Mouse (Mus musculus): ENCODE results near the gene Eya3.
"Not testable (repeated sequence)": the region's sequence is repeated elsewhere in the genome, so short reads cannot be mapped to it uniquely, and the experiment has no call there.

The Eya3 gene

DNA sequence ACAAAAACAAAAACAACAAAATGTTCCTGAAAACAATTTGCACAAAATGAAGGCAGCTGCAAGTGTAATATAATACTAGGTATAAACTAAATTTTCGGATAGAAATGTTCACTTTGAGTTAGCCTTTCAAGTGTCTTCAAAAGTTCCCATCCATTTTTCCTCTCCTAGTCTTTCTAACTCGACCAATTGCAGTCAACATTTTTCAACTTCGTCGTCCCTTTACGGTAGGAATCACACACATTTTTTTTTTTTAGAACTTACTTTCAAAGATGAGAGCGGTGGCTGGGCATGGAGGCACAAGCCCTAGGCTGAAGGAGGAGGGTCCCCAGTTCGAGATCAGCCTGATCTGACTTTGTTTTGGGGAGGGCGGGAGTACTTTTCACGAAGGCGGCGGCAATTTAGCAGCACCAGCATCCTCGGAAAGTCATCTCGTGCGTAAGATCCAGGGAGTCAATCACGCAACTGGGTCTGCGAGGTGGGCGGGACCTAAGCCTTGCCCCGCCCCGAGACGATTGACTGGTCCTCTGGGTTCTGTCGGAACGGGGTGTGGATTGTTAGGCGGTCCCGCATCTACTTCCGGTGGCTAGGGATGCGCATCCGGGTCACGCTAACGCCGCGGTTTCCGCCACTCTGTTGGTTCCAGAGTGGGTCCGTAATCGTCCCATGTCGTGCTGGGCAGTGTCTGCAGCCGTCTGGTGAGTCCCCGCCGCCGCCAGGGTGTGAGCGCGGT is at the start of gene Eya3:
TSS of gene Eya3 (plus strand) at position 527 of the 730 bp plus-strand sequence.
- peak; percentile 87 to 93 for DNase-seq

DNA sequence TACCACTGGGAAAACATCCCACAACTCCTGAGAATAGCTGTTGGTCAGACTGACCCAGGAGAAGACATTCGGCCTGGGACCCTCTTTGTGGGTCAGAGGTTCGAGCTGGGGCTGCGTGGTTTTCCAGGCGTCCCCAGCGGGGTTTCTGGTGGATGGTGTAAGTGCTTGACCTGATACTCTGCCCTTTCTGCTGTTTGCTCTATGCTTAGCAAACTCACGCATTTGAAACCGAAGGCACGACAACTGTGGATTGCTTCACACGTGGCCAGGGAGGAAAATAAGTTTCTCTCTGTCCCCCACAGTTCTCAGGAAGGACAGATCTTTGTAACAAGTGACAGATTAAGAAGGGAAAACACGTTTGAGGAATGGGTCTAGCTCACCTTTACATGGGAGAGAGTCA is 48.1 kb upstream of the Eya3 start:
- no peak for DNase-seq

DNA sequence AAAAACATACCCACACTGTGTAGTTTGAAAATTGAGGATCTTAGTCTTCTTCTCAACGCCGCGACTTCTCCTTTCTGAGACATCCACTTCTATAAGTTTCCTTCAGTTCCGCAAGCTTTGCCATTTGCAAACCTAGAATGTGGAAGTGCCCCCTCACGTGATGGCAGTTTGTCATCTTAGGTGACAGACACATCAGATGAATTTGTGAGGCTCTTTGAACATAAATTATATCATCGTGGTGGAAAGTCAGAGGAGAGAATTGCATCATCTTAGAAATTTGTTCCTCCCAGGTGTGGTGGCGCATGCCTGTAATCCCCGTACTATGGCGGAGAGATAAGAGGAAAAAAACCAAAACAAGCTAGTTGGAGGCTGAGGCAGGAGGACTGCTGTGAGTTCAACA is 45.8 kb upstream of the Eya3 start:
- DNase-seq, result peak; percentile 44 to 50

DNA sequence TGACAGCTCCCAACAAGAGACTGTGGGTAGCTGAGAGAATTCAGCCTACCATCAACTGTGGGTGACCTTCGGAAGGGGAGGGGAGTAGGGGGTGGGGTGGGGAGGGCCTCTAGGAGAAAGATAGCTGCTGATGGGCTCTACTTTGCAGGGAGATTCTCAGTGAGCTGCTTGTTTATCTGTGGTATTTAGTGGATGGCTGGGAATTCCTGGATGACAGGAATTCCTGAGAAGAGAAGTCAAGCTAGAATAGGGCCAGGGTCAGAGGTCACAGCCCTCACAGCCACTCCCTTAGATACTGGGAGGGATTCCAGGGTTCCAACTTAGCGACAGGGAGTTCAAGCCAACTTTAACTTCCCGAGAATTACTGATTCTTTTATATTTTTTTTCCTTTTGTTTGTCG is 44.6 kb upstream of the Eya3 start:
- DNase-seq, result no peak

DNA sequence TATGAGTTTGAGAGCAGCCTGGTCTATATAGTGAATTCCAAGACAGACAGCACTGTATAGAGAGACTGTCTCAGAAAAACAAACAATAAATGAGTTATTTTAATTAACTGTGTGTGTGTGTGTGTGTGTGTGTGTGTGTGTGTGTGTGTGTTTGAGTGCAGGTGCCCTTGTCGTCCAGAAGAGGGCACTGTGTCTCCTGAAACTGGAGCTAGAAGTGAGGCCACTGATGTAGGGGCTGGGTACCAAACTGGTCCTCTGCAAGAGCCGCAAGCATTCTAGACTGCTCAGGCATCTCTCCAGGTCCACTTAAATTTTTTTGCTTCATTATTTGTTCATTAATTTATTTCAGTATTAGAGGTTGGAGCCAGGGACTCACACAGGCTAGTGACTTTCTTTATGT is 39.9 kb upstream of the Eya3 start:
- DNase-seq, result no peak

DNA sequence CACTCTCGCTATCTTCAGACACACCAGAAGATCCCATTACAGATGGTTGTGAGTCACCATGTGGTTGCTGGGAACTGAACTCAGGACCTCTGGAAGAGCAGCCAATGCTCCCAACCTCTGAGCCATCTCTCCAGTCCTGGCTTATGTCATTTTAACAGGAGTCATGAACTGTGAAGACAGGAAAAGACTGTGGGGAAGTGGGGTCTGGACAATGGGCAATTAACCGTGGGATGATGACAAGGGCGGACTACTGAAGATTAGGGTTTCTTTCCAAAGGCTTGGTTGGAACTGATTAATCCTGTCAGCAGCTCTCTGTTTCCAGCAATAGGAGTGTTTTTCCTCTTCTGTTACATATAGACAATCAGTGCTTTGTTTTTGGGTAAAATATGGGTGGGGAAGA is 39.0 kb upstream of the Eya3 start:
- no peak for DNase-seq

DNA sequence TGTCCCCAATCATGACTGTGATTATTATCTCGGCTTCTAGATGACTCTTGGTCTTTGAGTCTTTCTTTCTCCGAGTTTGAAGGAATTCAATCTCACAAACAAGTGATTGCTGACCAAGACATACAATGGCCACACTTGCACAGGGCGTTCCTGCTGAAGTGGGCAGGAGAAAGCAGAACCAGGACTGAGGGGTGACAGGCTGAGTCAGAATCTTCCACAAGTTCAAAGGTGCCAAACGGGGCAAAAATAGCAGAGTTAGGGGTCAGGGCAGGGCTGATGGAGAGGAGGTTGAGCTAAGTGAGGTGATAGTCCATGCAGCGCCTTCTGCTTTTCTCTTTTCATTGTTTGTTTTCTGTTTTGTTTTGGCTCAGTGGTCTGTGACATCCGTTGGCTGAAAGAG is 38.3 kb upstream of the Eya3 start:
- no peak for DNase-seq

DNA sequence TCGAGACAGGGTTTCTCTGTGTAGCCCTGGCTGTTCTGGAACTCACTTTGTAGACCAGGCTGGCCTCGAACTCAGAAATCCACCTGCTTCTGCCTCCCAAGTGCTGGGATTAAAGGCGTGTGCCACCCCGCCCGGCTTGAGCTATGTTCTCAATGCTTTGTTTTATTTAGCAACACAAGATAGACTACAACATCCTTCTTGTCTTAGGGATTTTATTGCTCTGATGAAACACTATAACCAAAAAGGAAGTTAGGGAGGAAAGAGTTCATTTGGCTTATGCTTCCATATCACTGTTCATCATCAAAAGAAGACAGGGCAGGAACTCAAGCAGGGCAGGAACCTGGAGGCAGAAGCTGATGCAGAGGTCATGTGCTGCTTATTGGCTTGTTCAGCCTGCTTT is 37.5 kb upstream of the Eya3 start:
- DNase-seq, result not testable (repeated sequence)

DNA sequence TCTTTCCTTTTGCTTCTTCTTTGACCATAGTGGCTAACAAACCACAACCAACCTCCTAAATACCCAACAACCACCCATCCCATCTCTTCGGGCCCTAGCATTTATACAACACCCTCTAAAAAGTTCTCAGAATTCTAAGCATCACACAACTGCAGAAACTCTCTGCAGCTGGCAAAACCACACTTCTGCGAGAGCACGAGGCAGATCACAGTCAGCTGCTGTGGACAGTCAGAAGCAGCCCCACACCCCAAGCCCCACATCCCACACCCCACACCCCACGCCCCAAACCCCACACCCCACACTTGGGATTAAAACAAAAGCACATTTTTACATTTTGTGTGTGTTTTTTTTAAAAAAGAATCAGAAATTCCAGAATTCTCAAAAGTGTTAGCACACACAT is 35.3 kb upstream of the Eya3 start:
- DNase-seq, result no peak

DNA sequence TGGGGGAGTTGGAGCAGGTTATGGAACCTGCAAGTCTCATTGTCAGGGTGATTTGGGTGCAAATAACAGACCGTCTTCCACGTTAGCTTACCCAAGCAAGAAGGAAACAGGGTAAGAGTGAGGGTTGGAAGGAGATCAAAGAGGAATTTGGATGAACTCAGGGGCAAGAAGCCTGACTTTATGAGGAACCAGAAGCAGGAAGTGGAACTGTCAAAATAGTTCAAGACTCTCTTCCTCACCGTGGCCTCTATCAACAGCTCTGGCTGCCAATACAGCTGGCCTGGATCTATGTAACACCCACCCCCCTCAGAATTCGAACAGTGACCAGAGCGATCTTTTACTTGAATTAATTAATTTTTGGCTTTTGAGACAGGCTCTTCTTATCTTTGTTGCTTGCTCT is 33.0 kb upstream of the Eya3 start:
- DNase-seq, result no peak

DNA sequence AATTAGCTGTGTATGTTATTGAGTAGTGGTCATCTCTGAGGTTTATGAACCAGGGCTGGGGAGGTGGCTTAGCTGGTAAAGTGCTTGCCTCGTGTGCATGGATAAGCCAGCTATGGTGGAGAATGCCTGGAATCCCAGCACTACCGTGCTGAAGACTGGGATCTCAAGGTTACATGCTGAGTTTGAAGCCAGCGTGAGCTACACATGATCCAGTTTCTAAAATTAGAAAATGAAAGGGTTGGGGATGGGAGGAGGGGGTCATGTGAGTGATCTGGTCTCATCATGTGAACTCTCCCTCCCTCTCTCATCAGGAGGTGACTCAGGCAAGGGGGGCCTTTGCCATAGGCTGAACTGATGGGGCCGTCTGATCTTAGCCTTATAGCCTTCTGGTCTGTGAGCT is 30.6 kb upstream of the Eya3 start:
- DNase-seq, result no peak

DNA sequence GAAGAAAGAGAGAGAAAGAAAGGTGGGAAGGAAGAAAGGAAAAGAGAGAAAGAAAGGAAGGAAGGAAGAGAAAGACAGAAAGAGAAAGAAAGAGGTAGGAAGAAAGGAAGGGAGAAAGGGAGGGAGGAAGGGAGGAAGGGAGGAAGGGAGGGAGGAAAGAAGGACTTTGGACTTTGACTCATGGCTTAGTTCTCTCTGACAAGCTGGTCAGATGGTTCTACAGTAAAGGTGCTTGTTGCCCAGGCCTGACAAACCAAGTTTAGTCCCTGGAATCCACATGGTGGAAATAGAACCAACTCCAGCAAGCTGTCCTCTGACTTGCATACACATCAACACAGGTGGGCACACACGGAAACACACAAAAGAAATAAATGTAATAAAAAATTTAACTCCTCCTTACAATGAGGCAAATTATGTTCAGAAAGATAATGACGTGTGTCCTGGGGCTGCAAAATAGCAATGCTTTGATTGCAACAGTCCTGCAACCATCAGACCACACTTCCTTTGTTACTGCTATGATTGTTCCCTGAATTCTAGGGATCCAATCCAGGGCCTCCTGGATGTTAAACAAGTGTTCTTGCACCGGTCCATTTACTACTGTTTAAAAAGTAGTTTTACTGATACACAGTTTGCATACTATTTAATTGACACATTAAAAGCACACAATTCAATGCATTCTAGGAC is 28.3 kb upstream of the Eya3 start:
- no peak for DNase-seq

DNA sequence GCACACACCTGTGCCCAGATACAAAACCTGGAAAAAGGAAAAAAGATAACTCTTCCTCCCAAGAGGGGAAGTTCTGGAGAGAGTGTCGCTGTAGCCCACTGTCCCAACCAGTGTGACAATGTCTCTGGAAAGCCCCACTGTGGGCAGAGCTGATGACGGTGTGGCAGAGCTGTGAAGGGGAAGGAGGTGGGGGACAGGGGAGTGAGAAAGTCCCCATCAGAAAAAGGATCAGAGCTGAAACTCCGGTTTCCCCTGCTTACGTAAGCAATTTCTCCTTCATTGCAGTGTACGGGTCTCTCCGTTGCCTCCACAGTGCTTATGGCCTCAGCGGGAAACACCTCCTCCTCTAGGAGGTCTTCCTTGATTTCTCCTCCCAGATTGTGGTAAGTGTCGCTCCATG is 27.5 kb upstream of the Eya3 start:
- no peak for DNase-seq

DNA sequence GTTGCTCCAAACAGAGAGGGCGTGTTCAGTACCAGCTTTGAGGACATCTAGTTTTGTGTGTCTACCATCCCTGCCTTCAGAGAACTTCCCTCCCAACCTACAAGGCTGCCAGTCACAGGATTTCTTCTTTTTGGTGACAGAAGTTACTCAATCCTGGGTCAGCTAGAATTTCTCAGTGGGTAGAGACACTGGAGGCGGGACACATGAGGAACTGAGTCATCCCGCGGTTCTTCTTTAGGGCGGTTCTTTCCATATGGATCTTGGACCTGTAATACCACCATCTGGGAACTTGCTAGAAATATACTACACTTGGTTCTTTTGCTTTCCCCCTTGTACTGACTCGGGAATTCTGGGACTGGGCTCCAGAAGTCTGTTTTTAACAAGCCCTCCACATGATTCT is 20.9 kb upstream of the Eya3 start:
- DNase-seq, result no peak

DNA sequence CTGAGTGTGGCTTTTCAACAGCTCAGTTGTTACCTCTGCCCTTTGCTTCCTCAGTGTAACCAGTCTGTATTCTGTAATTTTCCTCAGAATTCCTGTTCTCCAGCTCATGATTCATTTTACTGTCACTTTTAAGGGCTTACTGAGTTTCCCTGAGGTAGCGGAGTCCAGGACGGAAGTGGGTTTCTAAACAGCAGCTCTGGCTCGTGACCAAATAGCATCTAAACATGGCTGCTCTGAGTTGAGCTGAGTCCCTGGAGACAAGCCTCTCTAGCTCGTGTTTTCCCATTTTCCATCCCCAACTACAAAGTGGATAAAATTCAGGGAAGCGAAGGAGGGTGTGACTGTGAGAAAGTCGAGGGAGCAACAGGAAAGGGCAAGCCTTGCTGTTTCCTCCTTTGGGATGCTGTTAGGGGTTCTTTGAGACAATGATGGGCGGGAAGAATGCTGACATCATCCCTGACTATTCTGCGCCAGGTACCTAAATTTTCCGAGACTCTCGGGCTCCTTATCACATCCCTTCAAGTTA is 19.9 kb upstream of the Eya3 start:
- no peak for DNase-seq

DNA sequence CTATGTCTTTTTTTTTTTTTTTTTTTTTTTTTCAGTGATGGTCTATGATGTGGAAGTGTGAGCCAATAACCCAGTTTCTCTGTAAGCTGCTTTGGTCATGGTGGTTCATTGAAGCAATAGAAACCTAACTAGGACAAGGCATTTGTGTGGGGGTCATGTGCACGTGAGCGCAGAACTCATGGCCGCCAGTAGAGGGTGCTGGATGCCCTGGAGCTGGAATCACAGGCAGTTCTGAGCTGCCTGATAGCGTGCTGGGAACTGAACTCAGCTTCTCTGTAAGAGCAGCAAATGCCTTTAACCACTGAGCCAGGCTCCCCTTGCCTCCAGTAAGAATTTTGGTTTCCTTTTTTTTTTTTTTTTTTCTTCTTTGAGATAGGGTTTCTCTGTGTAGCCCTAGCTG is 18.7 kb upstream of the Eya3 start:
- DNase-seq, result no peak

DNA sequence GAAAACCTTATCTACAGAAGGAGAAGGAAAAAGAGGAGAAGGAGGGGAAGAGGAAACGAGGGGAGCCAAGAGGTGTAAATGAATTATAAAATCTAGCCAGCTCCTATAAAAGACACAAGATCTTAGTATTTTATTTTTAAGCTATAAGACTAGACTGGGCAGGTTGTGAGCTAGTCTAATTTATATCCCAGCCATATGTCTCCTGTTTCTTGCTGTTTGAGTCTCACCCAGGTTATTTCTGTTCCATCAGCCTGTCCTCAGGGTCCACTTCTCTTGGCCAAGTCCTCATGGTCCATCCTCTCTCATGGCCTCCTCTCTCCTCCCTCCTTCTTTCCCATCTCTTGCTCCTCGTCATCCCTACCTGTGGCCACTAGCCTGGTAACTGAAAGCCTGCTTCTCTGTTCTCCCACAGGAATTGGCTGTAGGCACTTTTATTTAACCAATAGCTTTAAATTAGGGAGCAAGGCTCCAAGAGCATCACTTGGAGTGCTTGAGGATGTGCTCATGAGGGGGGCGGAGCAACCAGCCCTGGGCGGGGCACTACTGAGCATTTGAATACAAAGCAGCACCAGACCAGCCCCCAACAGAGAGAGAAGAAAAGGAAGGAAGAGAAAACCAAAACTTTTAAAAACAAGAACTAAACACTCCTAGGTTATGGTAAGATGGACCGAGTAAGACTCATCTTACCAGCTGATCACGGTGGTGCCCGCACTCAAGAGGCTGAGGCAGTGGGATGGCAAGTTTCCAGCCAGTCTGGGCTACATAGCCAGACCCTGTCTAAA is 17.3 kb upstream of the Eya3 start:
- peak in 1 of 2 experiments; percentile 28 for DNase-seq

DNA sequence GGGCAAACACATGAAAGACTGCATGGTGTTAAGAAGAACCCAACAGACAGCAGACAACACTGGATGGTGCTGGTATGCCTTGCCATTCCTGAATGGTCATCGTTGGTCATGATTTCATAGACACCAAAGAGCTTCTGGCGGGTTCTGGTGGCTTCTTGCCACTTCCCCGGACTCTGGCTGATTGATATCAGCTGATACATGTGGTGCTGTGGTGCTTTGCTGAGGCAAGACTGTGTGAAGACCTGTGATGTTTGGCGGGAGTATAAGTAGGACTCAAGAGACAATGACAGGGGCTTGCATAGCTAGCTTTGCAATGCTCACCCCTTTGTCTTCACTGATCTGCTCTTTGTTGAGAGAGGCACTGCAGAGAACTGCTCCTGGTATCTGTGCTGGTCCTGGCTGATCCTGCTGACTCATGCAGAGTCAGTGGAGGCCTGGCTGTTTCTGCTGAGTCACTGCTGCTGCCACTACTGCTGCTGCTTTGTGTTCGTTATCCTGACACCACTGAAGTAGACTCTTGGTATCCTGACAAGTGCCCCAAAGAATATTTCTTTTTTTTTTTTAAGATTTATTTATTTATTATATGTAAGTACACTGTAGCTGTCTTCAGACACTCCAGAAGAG is 14.6 kb upstream of the Eya3 start:
- DNase-seq, result no peak

DNA sequence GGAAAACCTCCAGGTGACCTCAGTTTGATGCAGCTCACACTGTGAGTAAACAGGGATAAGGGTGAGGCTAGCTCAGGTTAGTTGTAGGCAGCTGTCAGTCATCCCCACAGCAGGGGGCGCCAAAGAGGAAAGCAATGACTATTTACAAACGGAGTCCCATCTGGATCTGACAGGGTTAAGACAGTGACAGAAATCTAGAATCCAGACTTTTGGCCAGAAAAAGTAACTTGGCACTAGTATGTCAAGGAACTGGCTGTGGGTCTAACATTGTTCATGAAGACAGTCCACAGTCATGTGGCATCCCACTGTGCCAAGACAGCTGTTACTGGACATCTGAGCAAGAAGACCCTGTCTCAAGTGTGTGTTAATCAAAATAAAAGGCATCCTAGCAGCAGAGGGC is 10.0 kb upstream of the Eya3 start:
- peak in 1 of 2 experiments; percentile 59 for DNase-seq

DNA sequence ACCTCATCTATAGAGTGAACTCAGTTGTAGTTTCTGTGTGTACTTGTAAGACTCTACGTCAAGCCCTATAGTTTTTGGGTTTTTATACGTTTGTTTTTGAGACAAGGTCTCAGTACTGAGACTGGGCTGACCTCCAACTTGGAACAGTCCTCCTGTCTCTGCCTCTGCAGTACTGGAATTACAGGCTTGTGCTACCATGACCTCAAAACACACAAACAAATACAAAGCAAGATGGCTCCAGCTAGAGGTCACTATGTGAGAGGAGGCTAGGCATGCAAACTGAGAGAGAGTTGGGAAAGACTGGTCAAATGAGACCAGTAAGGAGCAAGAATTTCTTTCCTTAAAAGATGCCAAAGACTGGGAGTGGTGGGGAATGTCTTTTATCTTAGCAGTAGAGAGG is 2.8 kb upstream of the Eya3 start:
- no peak for DNase-seq

DNA sequence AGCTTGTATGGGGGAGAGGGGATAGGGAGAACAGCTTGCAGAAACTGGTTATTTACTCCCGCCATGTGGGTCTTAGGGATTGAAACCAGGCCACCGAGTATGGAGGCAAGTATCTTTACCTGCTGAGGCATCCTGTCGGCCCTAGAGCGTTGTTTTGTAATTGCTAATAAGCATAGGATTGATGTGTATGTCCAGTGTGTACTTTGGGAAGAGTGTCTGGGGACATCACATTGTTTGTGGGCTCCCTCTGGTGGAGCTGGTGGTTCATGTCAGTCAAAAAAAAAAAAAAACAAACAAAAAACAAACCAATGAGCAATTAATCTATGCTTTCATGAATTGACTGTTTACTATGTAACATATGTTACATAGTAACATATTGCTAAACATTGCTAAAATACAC is 2.2 kb upstream of the Eya3 start:
- DNase-seq, result peak in 1 of 2 experiments; percentile 42

DNA sequence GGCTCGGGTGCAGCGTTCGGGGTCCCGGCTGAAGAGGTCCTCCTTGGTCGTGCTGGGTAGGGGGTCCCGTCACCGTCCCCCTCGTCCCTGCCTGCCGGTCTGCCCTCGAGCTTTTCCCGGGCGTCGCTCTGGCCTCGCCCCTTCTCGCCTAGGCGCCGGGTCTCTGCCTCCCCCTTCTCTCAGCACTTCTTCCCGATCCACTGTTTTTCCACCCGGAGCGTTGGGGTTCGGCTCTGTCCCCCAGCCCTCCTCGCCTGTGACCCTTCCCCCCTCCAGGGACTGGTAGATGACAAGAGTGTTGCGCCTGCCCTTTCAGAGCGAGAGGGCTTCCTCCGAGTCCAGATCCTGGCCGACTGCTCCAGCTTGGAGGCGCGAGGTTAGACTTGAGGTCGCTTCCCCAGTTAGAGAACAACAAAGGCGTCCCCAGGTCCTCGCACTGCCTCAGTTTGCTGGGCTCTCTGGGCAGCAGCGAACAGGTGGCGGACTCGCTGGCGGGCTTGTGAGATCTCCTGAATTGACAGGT is 465 bp downstream of the Eya3 start:
- DNase-seq, result no peak

DNA sequence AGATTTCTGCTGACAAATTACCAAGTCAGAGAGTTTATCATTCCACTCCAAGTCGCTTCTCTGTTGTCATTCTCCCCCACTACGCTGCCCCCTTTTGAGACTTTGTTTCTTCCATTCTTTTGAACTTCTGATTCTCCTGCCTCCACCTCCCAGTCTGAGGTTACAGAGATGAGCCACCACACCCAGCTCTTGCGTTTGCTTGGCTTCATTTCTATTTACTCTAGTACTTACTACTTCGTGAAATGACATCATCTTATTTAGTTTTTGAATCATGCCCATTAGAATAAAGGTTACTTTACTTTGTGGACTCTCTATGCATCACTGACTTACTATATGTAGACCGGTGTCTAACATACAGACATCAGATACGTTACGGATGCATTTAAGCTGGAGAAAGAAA is 8.7 kb downstream of the Eya3 start:
- no peak for DNase-seq
